Mouse (Mus musculus) kidney, embryonic 16.5 days (tissue): Measurements from ENCODE around the gene Tmem248. TPM values are rescaled to one million over a fixed set of nuclear protein-coding genes. Genes with fewer than 3 reads are reported as not detected.

Source experiments
- polyA plus RNA-seq: library from polyadenylated mRNA; unstranded; fragments of >200 nt; fragmentation: Nextera tagmentation; extraction: Ambion mirVana; gene quantifications from 2 replicates; pipeline ENCODE4 v1.2.1, GENCODE M21; 2015

Gene Tmem248
- polyA plus RNA-seq, 1 experiment from 2014 or later = 33.4 TPM

Other genes with a start within 250 kb of the Tmem248 start
- 55.0 and 59.4 TPM in 2 replicates for gene Gusb, start 214.0 kb upstream of the Tmem248 start, polyA plus RNA-seq
- 59.2 and 73.9 TPM in 2 replicates for gene Asl, start 187.8 kb upstream of the Tmem248 start, polyA plus RNA-seq
- gene Crcp, start 187.8 kb upstream of the Tmem248 start, polyA plus RNA-seq = 43.7 and 46.2 TPM in 2 replicates
- gene Tpst1, start 143.8 kb upstream of the Tmem248 start, polyA plus RNA-seq = 67.7 and 70.1 TPM in 2 replicates
- 5.9 and 6.3 TPM in 2 replicates for gene Kctd7, start 72.2 kb upstream of the Tmem248 start, polyA plus RNA-seq
- gene Rabgef1, start 45.3 kb upstream of the Tmem248 start, polyA plus RNA-seq = 32.6 and 33.2 TPM in 2 replicates
- 72.2 and 77.6 TPM in 2 replicates for gene Sbds, start 38.4 kb downstream of the Tmem248 start, polyA plus RNA-seq
- gene Tyw1, start 38.5 kb downstream of the Tmem248 start, polyA plus RNA-seq = 30.2 and 34.1 TPM in 2 replicates
- 0.28 and 0.95 TPM in 2 replicates for gene Caln1, start 152.4 kb downstream of the Tmem248 start, polyA plus RNA-seq
- not detected in 2 replicates for gene A330070K13Rik, start 167.6 kb downstream of the Tmem248 start, polyA plus RNA-seq